Mouse (Mus musculus) liver, postnatal 0 days (tissue): ENCODE data around the gene Gm20388. TPM values are rescaled to one million over a fixed set of nuclear protein-coding genes. Genes with fewer than 3 reads are reported as not detected.

Source experiments
- ATAC-seq: fragments of 200-750 bp; cut with Nextera tagmentation; 2 replicates; pipeline ENCODE4 v1.8.0; 2017; ENCODE audit warnings: mild to moderate bottlenecking, moderate library complexity
- DNase-seq: peaks from one replicate; pipeline ENCODE4 v3.0.0-alpha.2; 2016
- H3K27ac ChIP-seq: fragments of 300-500 bp; sonication (generic); 2 replicates; pipeline ENCODE4 v1.5.1; 2014; ENCODE audit warnings: antibody characterized with exemption, moderate library complexity, mild to moderate bottlenecking, low read depth
- H3K27me3 ChIP-seq: fragments of 300-500 bp; sonication (generic); 2 replicates; pipeline ENCODE4 v1.6.1; 2014; ENCODE audit warnings: low read length, control low read depth, mixed read lengths; ENCODE audit not compliant: insufficient read depth
- H3K36me3 ChIP-seq: fragments of 300-500 bp; sonication (generic); replicated peaks from 2 replicates; pipeline ENCODE4 v1.6.1; 2014; ENCODE audit warnings: mild to moderate bottlenecking, control low read depth, low read length, moderate library complexity, mixed read lengths; ENCODE audit not compliant: insufficient read depth
- H3K4me1 ChIP-seq: fragments of 300-500 bp; sonication (generic); 2 replicates; pipeline ENCODE4 v1.6.1; 2014; ENCODE audit warnings: antibody characterized with exemption, mild to moderate bottlenecking, control low read depth; ENCODE audit not compliant: insufficient read depth
- H3K4me2 ChIP-seq: fragments of 300-500 bp; sonication (generic); 2 replicates; pipeline ENCODE4 v1.6.1; 2014; ENCODE audit warnings: low read depth, mild to moderate bottlenecking, low read length, moderate library complexity, mixed read lengths
- H3K4me3 ChIP-seq: fragments of 300-500 bp; sonication (generic); 2 replicates; pipeline ENCODE4 v1.5.1; 2014; ENCODE audit warnings: low read depth, low read length
- H3K9ac ChIP-seq: fragments of 300-500 bp; sonication (generic); replicated peaks from 2 replicates; pipeline ENCODE4 v1.6.1; 2014; ENCODE audit warnings: mild to moderate bottlenecking, moderate library complexity
- H3K9me3 ChIP-seq: fragments of 300-500 bp; sonication (generic); 2 replicates; pipeline ENCODE4 v1.6.1; 2016; ENCODE audit warnings: mild to moderate bottlenecking, control low read depth, low read length, mixed read lengths
- CTCF ChIP-seq: sonication (generic); IDR thresholded peaks from 2 replicates; pipeline ENCODE4 v1.5.1; 2016; ENCODE audit warnings: antibody characterized with exemption, low read depth
- EP300 ChIP-seq: IDR thresholded peaks from 2 replicates; pipeline ENCODE4 v1.6.1; 2016; ENCODE audit warnings: antibody characterized with exemption, low read depth, mild to moderate bottlenecking
- WGBS: fragments of 180-500 bp; shearing (Covaris S2); extraction: QIAGEN DNeasy Blood & Tissue Kit; methylation state at CpG from one replicate; pipeline ENCODE4 v1.1.7; 2014; ENCODE audit not compliant: insufficient replicate concordance; 5-methylcytosine and 5-hydroxymethylcytosine counted together
- polyA plus RNA-seq: library from polyadenylated mRNA; unstranded; fragments of >200 nt; fragmentation: Nextera tagmentation; extraction: Ambion mirVana; gene quantifications from 2 replicates; pipeline ENCODE4 v1.2.1, GENCODE M21; 2015

The Gm20388 gene
- polyA plus RNA-seq, 1 experiment from 2014 or later: not detected

GRCm38 (mm10) chr8:121192451-121192850, 1281.8 kb downstream of the Gm20388 start:
- no peak overlapping the region for H3K27ac ChIP-seq
- WGBS: 22% methylated on average over 8 of the region's 8 CpGs
- DNase-seq: no peak
- TF ChIP-seq CTCF (no peak), EP300 (no peak)
- no peak overlapping the region for H3K9ac ChIP-seq
- H3K4me3 ChIP-seq: no peak overlapping the region
- ATAC-seq: no peak
- 0 out of 2 replicates have a peak, but pooled peaks cover 4% of the 10 kb centered on the region for H3K27me3 ChIP-seq
- 0 out of 2 replicates have a peak, but pooled peaks cover under 1% of the 10 kb centered on the region for H3K4me1 ChIP-seq
- no peaks in the 10 kb centered on the region for H3K9me3 ChIP-seq
- H3K4me2 ChIP-seq: no peak overlapping the region
- H3K36me3 ChIP-seq: no peaks in the 10 kb centered on the region

DNA sequence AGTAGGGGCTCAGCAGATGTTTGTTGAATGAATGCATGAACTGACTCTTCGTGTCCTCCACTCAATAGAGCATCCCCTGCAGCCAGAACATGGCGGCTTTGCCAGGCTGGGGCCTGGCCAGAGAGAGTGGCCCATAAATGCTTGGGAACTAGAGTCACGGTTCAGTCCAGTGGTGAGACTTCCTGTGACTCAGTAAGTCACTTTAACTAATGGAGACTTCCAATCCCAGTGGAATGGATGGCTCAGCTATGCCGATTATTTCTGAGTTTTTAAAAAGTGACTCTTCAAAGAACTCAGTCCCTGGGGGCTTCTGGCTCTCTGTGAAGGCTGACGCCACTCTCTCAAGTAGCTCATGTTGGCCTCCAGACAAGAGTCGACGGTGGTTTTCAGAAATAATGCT, 1285.3 kb downstream of the Gm20388 start:
- TF ChIP-seq EP300: no peak
- no peak for TF ChIP-seq CTCF
- Histone ChIP-seq H3K4me2 (no peak overlapping the region), H3K27me3 (0 out of 2 replicates have a peak, but pooled peaks cover 3% of the 10 kb centered on the region), H3K4me3 (no peak overlapping the region), H3K36me3 (no peaks in the 10 kb centered on the region), H3K9ac (no peak overlapping the region), H3K27ac (no peak overlapping the region), H3K9me3 (no peaks in the 10 kb centered on the region), H3K4me1 (no peaks in the 10 kb centered on the region)
- ATAC-seq: no peak
- no peak for DNase-seq
- WGBS: 72% methylated on average over 7 of the region's 7 CpGs

- Histone ChIP-seq H3K4me3 (no peak overlapping the region), H3K4me1 (no peaks in the 10 kb centered on the region), H3K27ac (no peak overlapping the region), H3K9ac (no peak overlapping the region), H3K36me3 (no peaks in the 10 kb centered on the region), H3K27me3 (0 out of 2 replicates have a peak, but pooled peaks cover 3% of the 10 kb centered on the region), H3K4me2 (no peak overlapping the region), H3K9me3 (no peaks in the 10 kb centered on the region)
- WGBS: 82% methylated on average over 16 of the region's 16 CpGs
- DNase-seq (no peak), ATAC-seq (no peak)
- TF ChIP-seq CTCF: no peak
- TF ChIP-seq EP300: no peak
Observed at GRCm38 (mm10) chr8:121196726-121197668, 1286.4 kb downstream of the Gm20388 start.

DNA sequence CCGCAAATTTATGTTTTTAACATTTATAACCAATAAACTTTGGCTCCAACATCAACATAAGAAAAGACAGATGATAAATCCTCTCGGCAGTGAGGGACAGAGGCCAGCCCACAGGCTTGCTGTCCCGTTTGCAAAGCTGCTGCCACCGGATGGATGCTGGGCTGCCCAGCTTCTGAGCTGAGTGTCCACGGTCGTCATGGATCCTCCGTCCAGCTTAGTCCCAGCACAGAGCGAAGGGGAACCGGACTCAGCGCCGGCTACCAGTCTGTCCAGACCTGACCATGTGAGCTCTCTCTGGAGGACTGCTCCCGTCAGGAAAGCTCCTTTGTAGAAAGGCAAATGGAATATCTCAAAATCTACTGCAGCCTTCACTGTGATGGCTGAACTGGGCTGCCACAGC, 1289.4 kb downstream of the Gm20388 start:
- Histone ChIP-seq H3K27me3 (0 out of 2 replicates have a peak, but pooled peaks cover 3% of the 10 kb centered on the region), H3K4me1 (no peaks in the 10 kb centered on the region), H3K4me2 (no peak overlapping the region), H3K9ac (no peak overlapping the region), H3K4me3 (no peak overlapping the region), H3K9me3 (no peaks in the 10 kb centered on the region), H3K36me3 (no peaks in the 10 kb centered on the region), H3K27ac (no peak overlapping the region)
- 45% methylated on average over 12 of the region's 12 CpGs for WGBS
- TF ChIP-seq EP300: no peak
- no peak for TF ChIP-seq CTCF
- no peak for ATAC-seq
- DNase-seq: no peak

GRCm38 (mm10) chr8:121200979-121201378, 1290.3 kb downstream of the Gm20388 start:
- Histone ChIP-seq H3K9ac (no peak overlapping the region), H3K4me1 (no peaks in the 10 kb centered on the region), H3K36me3 (no peaks in the 10 kb centered on the region), H3K27me3 (0 out of 2 replicates have a peak, but pooled peaks cover 3% of the 10 kb centered on the region), H3K4me3 (no peak overlapping the region), H3K9me3 (no peaks in the 10 kb centered on the region), H3K27ac (no peak overlapping the region), H3K4me2 (no peak overlapping the region)
- TF ChIP-seq CTCF: no peak
- TF ChIP-seq EP300: peak; percentile 30; the same call in 1 of the 2 replicates
- ATAC-seq (peak; percentile 38; the same call in 1 of the 2 replicates), DNase-seq (no peak)
- WGBS: 35% methylated on average over 3 of the region's 3 CpGs

DNA sequence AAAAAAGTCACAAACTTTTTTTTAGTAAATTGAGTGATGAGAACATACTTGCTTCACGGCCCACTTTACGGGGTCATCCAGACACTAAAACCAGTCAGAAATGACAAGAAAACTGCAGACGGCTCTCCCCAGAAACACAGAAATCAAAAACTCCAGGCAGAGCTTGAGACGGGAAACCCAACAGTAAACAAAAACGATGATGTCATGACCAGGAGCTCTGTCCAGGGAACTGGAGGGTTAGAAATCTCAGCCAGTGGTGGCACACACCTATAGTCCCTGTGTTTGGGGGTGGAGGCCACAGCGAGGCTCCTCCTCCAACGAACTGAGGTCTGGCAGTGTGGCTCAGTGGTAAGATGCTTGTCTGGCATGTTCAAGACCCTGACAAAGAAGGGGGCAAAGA, 1291.0 kb downstream of the Gm20388 start:
- Histone ChIP-seq H3K27ac (no peak overlapping the region), H3K4me1 (no peaks in the 10 kb centered on the region), H3K36me3 (no peaks in the 10 kb centered on the region), H3K4me3 (no peak overlapping the region), H3K27me3 (0 out of 2 replicates have a peak, but pooled peaks cover 3% of the 10 kb centered on the region), H3K9ac (no peak overlapping the region), H3K4me2 (no peak overlapping the region), H3K9me3 (no peaks in the 10 kb centered on the region)
- 61% methylated on average over 7 of the region's 7 CpGs for WGBS
- no peak for DNase-seq
- TF ChIP-seq EP300 (no peak), CTCF (no peak)
- no peak for ATAC-seq
